Mouse (Mus musculus): ENCODE data around the gene Myo18b. TPM values are rescaled to one million over a fixed set of nuclear protein-coding genes. Genes with fewer than 3 reads are reported as not detected.

Myo18b gene
- polyA plus RNA-seq, 1 experiment from 2014 or later = 0.32 TPM

- H3K9me3 ChIP-seq (replicated peaks) = no peaks in the 10 kb centered on the region
- no peak overlapping the region for H3K27ac ChIP-seq (replicated peaks)
- H3K36me3 ChIP-seq (replicated peaks) = no peaks in the 10 kb centered on the region
- H3K4me3 ChIP-seq (replicated peaks) = no peak overlapping the region
- no peak overlapping the region for H3K4me2 ChIP-seq
- H3K4me1 ChIP-seq (replicated peaks) = 0 out of 2 replicates have a peak, but pooled peaks cover 4% of the 10 kb centered on the region
- 28% methylated on average over 4 of the region's 4 CpGs for WGBS (ENCODE audit: insufficient replicate concordance)
- H3K9ac ChIP-seq = no peak overlapping the region
- no peaks in the 10 kb centered on the region for H3K27me3 ChIP-seq
- no peak for ATAC-seq (ENCODE audit: insufficient read depth)
Measured at GRCm38 (mm10) chr5:112769721-112770119, 126.4 kb downstream of the Myo18b start.

GRCm38 (mm10) chr5:112769020-112769720 is 127.0 kb downstream of the Myo18b start:
- no peak overlapping the region for H3K27ac ChIP-seq (replicated peaks)
- 0 out of 2 replicates have a peak, but pooled peaks cover 4% of the 10 kb centered on the region for H3K4me1 ChIP-seq (replicated peaks)
- ATAC-seq (ENCODE audit: insufficient read depth) = peak; percentile 51; the same call in 1 of the 2 replicates
- H3K9ac ChIP-seq = no peak overlapping the region
- 60% methylated on average over 11 of the region's 11 CpGs for WGBS (ENCODE audit: insufficient replicate concordance)
- no peaks in the 10 kb centered on the region for H3K9me3 ChIP-seq (replicated peaks)
- no peak overlapping the region for H3K4me3 ChIP-seq (replicated peaks)
- no peaks in the 10 kb centered on the region for H3K36me3 ChIP-seq (replicated peaks)
- H3K27me3 ChIP-seq = no peaks in the 10 kb centered on the region
- H3K4me2 ChIP-seq = no peak overlapping the region

GRCm38 (mm10) chr5:112768556-112768955 is 127.6 kb downstream of the Myo18b start:
- ATAC-seq (ENCODE audit: insufficient read depth) = no peak
- Histone ChIP-seq H3K4me1 (replicated peaks) (0 out of 2 replicates have a peak, but pooled peaks cover 4% of the 10 kb centered on the region), H3K27ac (replicated peaks) (no peak overlapping the region), H3K9me3 (replicated peaks) (no peaks in the 10 kb centered on the region), H3K36me3 (replicated peaks) (no peaks in the 10 kb centered on the region), H3K4me2 (no peak overlapping the region), H3K27me3 (no peaks in the 10 kb centered on the region), H3K9ac (no peak overlapping the region), H3K4me3 (replicated peaks) (no peak overlapping the region)
- 85% methylated on average over 5 of the region's 5 CpGs for WGBS (ENCODE audit: insufficient replicate concordance)

GRCm38 (mm10) chr5:112761415-112762075 is 134.6 kb downstream of the Myo18b start:
- no peak for ATAC-seq (ENCODE audit: insufficient read depth)
- Histone ChIP-seq H3K27ac (replicated peaks) (no peak overlapping the region), H3K9ac (no peak overlapping the region), H3K4me3 (replicated peaks) (no peak overlapping the region), H3K27me3 (no peaks in the 10 kb centered on the region), H3K4me2 (no peak overlapping the region), H3K4me1 (replicated peaks) (no peaks in the 10 kb centered on the region), H3K9me3 (replicated peaks) (no peaks in the 10 kb centered on the region), H3K36me3 (replicated peaks) (no peaks in the 10 kb centered on the region)
- WGBS (ENCODE audit: insufficient replicate concordance) = 53% methylated on average over 3 of the region's 3 CpGs

GRCm38 (mm10) chr5:112755581-112755980 is 140.6 kb downstream of the Myo18b start:
- Histone ChIP-seq H3K27ac (replicated peaks) (no peak overlapping the region), H3K27me3 (no peaks in the 10 kb centered on the region), H3K36me3 (replicated peaks) (no peaks in the 10 kb centered on the region), H3K4me2 (no peak overlapping the region), H3K9ac (no peak overlapping the region), H3K4me3 (replicated peaks) (no peak overlapping the region), H3K4me1 (replicated peaks) (no peaks in the 10 kb centered on the region), H3K9me3 (replicated peaks) (no peaks in the 10 kb centered on the region)
- no peak for ATAC-seq (ENCODE audit: insufficient read depth)
- WGBS (ENCODE audit: insufficient replicate concordance) = 19% methylated on average over 10 of the region's 10 CpGs

GRCm38 (mm10) chr5:112749634-112750033 is 146.5 kb downstream of the Myo18b start:
- Histone ChIP-seq H3K9ac (no peak overlapping the region), H3K4me1 (replicated peaks) (no peaks in the 10 kb centered on the region), H3K4me2 (no peak overlapping the region), H3K27me3 (peaks cover 5% of the 10 kb centered on the region; the same call in 1 of the 2 replicates), H3K9me3 (replicated peaks) (no peaks in the 10 kb centered on the region), H3K27ac (replicated peaks) (no peak overlapping the region), H3K4me3 (replicated peaks) (no peak overlapping the region), H3K36me3 (replicated peaks) (no peaks in the 10 kb centered on the region)
- 52% methylated on average over 5 of the region's 5 CpGs for WGBS (ENCODE audit: insufficient replicate concordance)
- no peak for ATAC-seq (ENCODE audit: insufficient read depth)

- 33% methylated on average over 21 of the region's 21 CpGs for WGBS (ENCODE audit: insufficient replicate concordance)
- H3K4me1 ChIP-seq (replicated peaks) = no peaks in the 10 kb centered on the region
- H3K4me3 ChIP-seq (replicated peaks) = no peak overlapping the region
- no peak overlapping the region for H3K4me2 ChIP-seq
- no peak overlapping the region for H3K9ac ChIP-seq
- H3K9me3 ChIP-seq (replicated peaks) = no peaks in the 10 kb centered on the region
- ATAC-seq (ENCODE audit: insufficient read depth) = no peak
- H3K27me3 ChIP-seq = peaks cover 5% of the 10 kb centered on the region; the same call in 1 of the 2 replicates
- no peaks in the 10 kb centered on the region for H3K36me3 ChIP-seq (replicated peaks)
- H3K27ac ChIP-seq (replicated peaks) = no peak overlapping the region
Measured at GRCm38 (mm10) chr5:112748001-112748719, 148.0 kb downstream of the Myo18b start.

GRCm38 (mm10) chr5:112747306-112747930 is 148.7 kb downstream of the Myo18b start:
- H3K27me3 ChIP-seq = peaks cover 5% of the 10 kb centered on the region; the same call in 1 of the 2 replicates
- H3K4me1 ChIP-seq (replicated peaks) = no peaks in the 10 kb centered on the region
- H3K36me3 ChIP-seq (replicated peaks) = no peaks in the 10 kb centered on the region
- no peak overlapping the region for H3K4me3 ChIP-seq (replicated peaks)
- H3K9me3 ChIP-seq (replicated peaks) = no peaks in the 10 kb centered on the region
- H3K27ac ChIP-seq (replicated peaks) = no peak overlapping the region
- H3K9ac ChIP-seq = no peak overlapping the region
- no peak for ATAC-seq (ENCODE audit: insufficient read depth)
- H3K4me2 ChIP-seq = no peak overlapping the region
- 51% methylated on average over 8 of the region's 8 CpGs for WGBS (ENCODE audit: insufficient replicate concordance)

GRCm38 (mm10) chr5:112745176-112745575 is 151.0 kb downstream of the Myo18b start:
- no peak overlapping the region for H3K4me2 ChIP-seq
- H3K9me3 ChIP-seq (replicated peaks) = no peaks in the 10 kb centered on the region
- no peak overlapping the region for H3K27ac ChIP-seq (replicated peaks)
- no peaks in the 10 kb centered on the region for H3K4me1 ChIP-seq (replicated peaks)
- H3K36me3 ChIP-seq (replicated peaks) = no peaks in the 10 kb centered on the region
- no peak for ATAC-seq (ENCODE audit: insufficient read depth)
- no peak overlapping the region for H3K9ac ChIP-seq
- 60% methylated on average over 6 of the region's 6 CpGs for WGBS (ENCODE audit: insufficient replicate concordance)
- H3K4me3 ChIP-seq (replicated peaks) = no peak overlapping the region
- peaks cover 5% of the 10 kb centered on the region; the same call in 1 of the 2 replicates for H3K27me3 ChIP-seq

GRCm38 (mm10) chr5:112744571-112744970 is 151.6 kb downstream of the Myo18b start:
- WGBS (ENCODE audit: insufficient replicate concordance) = 73% methylated on average over 11 of the region's 11 CpGs
- no peaks in the 10 kb centered on the region for H3K9me3 ChIP-seq (replicated peaks)
- no peaks in the 10 kb centered on the region for H3K4me1 ChIP-seq (replicated peaks)
- no peak overlapping the region for H3K4me3 ChIP-seq (replicated peaks)
- H3K36me3 ChIP-seq (replicated peaks) = no peaks in the 10 kb centered on the region
- ATAC-seq (ENCODE audit: insufficient read depth) = no peak
- no peak overlapping the region for H3K9ac ChIP-seq
- H3K27ac ChIP-seq (replicated peaks) = no peak overlapping the region
- peaks cover 5% of the 10 kb centered on the region; the same call in 1 of the 2 replicates for H3K27me3 ChIP-seq
- no peak overlapping the region for H3K4me2 ChIP-seq

GRCm38 (mm10) chr5:112743121-112743520 is 153.0 kb downstream of the Myo18b start:
- Histone ChIP-seq H3K9me3 (replicated peaks) (no peaks in the 10 kb centered on the region), H3K4me2 (no peak overlapping the region), H3K27me3 (peaks cover 5% of the 10 kb centered on the region; the same call in 1 of the 2 replicates), H3K36me3 (replicated peaks) (no peaks in the 10 kb centered on the region), H3K27ac (replicated peaks) (no peak overlapping the region), H3K4me3 (replicated peaks) (no peak overlapping the region), H3K4me1 (replicated peaks) (no peaks in the 10 kb centered on the region), H3K9ac (no peak overlapping the region)
- WGBS (ENCODE audit: insufficient replicate concordance) = 65% methylated on average over 9 of the region's 9 CpGs
- ATAC-seq (ENCODE audit: insufficient read depth) = no peak

All from liver, embryonic 15.5 days (tissue).